Mouse (Mus musculus) gastrocnemius, postnatal 36 days (tissue): ENCODE measurements around the gene Tfap4. TPM values are rescaled to one million over a fixed set of nuclear protein-coding genes. Genes with fewer than 3 reads are reported as not detected.

Source experiments
- DNase-seq, 2 experiments: peaks; one replicate each; pipeline ENCODE4 v3.0.0; 2022
- intact Hi-C: fragments of 180-260 bp; cut with DNase I; formaldehyde crosslinking; loops from one replicate; pipeline ENCODE4 v1.15.1; 2025
- long read RNA-seq, 2 experiments: library from polyadenylated mRNA; stranded (forward); transcript quantifications; one replicate each; pipeline ENCODE4 v2.0.0; 2021
- total RNA-seq, 2 experiments: library from RNA; stranded (reverse); gene quantifications; 2 replicates each; pipeline ENCODE4 v1.2.3; 2021

Tfap4 gene
- total RNA-seq, result 1 to 10 TPM; 2.6 to 4.1 TPM
- long read RNA-seq, experiment 1, result 0 reads
- long read RNA-seq, experiment 2, partial matches to known transcripts, result 0 of 1 reads
- long read RNA-seq, experiment 2, other reads (novel, unspliced or antisense), result 1 of 1 reads

GRCm38 (mm10) chr16:4559715-4560144, at the start of gene Tfap4:
TSS of gene Tfap4 (minus strand) at chr16:4559854.
- intact Hi-C loops, result no loop called here
- peak; percentile 82 to 93 for DNase-seq

GRCm38 (mm10) chr16:4608532-4609059, 48.9 kb upstream of the Tfap4 start:
- DNase-seq, result no peak
- intact Hi-C loops, result loop anchor here (1.0 to 5.0 kb wide), 3 partner anchors 40 to 311 kb away; no protein-coding TSS in a partner anchor

- DNase-seq, result peak; percentile 71 to 76
- intact Hi-C loops, result loop anchor here (1.0 to 5.0 kb wide), 4 partner anchors 40 to 311 kb away; no protein-coding TSS in a partner anchor
Observed at GRCm38 (mm10) chr16:4607818-4608531, 48.3 kb upstream of the Tfap4 start.

- DNase-seq, result peak; percentile 54 to 61
- intact Hi-C loops, result loop anchor here (2.0 to 5.0 kb wide), 3 partner anchors 56 to 309 kb away; no protein-coding TSS in a partner anchor
Observed at GRCm38 (mm10) chr16:4606431-4607084, 46.9 kb upstream of the Tfap4 start.

- intact Hi-C loops, result loop anchor here (2.0 to 5.0 kb wide), 3 partner anchors 55 to 308 kb away; no protein-coding TSS in a partner anchor
Observed at GRCm38 (mm10) chr16:4605514-4606131, 46.0 kb upstream of the Tfap4 start.

GRCm38 (mm10) chr16:4604293-4604837, 44.7 kb upstream of the Tfap4 start:
- DNase-seq, result no peak
- intact Hi-C loops, result no loop called here

More at GRCm38 (mm10) chr16:4605514-4606131, 46.0 kb upstream of the Tfap4 start:
- DNase-seq, result no peak

GRCm38 (mm10) chr16:4603453-4603837, 43.8 kb upstream of the Tfap4 start:
- no peak for DNase-seq
- intact Hi-C loops, result no loop called here

- intact Hi-C loops, result no loop called here
- no peak for DNase-seq
Observed at GRCm38 (mm10) chr16:4602766-4603452, 43.3 kb upstream of the Tfap4 start.

- intact Hi-C loops, result no loop called here
- DNase-seq, result no peak
Observed at GRCm38 (mm10) chr16:4602189-4602588, 42.5 kb upstream of the Tfap4 start.

GRCm38 (mm10) chr16:4600701-4601310, 41.2 kb upstream of the Tfap4 start:
- DNase-seq, result no peak
- intact Hi-C loops, result no loop called here

GRCm38 (mm10) chr16:4599616-4600015, 40.0 kb upstream of the Tfap4 start:
- no peak for DNase-seq
- intact Hi-C loops, result no loop called here

GRCm38 (mm10) chr16:4598891-4599543, 39.4 kb upstream of the Tfap4 start:
- intact Hi-C loops, result no loop called here
- DNase-seq, result no peak

GRCm38 (mm10) chr16:4598041-4598440, 38.4 kb upstream of the Tfap4 start:
- no peak for DNase-seq
- intact Hi-C loops, result no loop called here

- intact Hi-C loops, result no loop called here
- DNase-seq, result no peak
Observed at GRCm38 (mm10) chr16:4597296-4597695, 37.6 kb upstream of the Tfap4 start.

GRCm38 (mm10) chr16:4596836-4597235, 37.2 kb upstream of the Tfap4 start:
- no peak for DNase-seq
- intact Hi-C loops, result no loop called here

- DNase-seq, result no peak
- intact Hi-C loops, result no loop called here
Observed at GRCm38 (mm10) chr16:4596141-4596728, 36.6 kb upstream of the Tfap4 start.

- peak in 1 of 2 experiments; percentile 49 for DNase-seq
- intact Hi-C loops, result no loop called here
Observed at GRCm38 (mm10) chr16:4595527-4595963, 35.9 kb upstream of the Tfap4 start.

GRCm38 (mm10) chr16:4594814-4595526, 35.3 kb upstream of the Tfap4 start:
- intact Hi-C loops, result no loop called here
- DNase-seq, result no peak
